Mouse (Mus musculus): Measurements from ENCODE around the gene Hs6st1. TPM values are rescaled to one million over a fixed set of nuclear protein-coding genes. Genes with fewer than 3 reads are reported as not detected.

Hs6st1 gene
- polyA plus RNA-seq, 1 experiment from 2014 or later: 26.1 TPM

- 95% methylated on average over 8 of the region's 8 CpGs for WGBS
- no peak for ATAC-seq (replicated peaks)
- Histone ChIP-seq H3K4me1 (peaks cover 17% of the 10 kb centered on the region), H3K36me3 (replicated peaks) (peaks cover 8% of the 10 kb centered on the region; the same call in 1 of the 2 replicates), H3K9ac (no peak overlapping the region), H3K4me2 (no peak overlapping the region), H3K27me3 (replicated peaks) (no peaks in the 10 kb centered on the region), H3K9me3 (no peaks in the 10 kb centered on the region), H3K27ac (no peak overlapping the region), H3K4me3 (no peak overlapping the region)
These were observed 25.5 kb downstream of the Hs6st1 start for GRCm38 (mm10) chr1:36093741-36094140.

- no peaks in the 10 kb centered on the region for H3K4me1 ChIP-seq
- no peak overlapping the region for H3K27ac ChIP-seq
- H3K4me2 ChIP-seq: no peak overlapping the region
- H3K36me3 ChIP-seq (replicated peaks): peaks cover 8% of the 10 kb centered on the region; the same call in 1 of the 2 replicates
- no peaks in the 10 kb centered on the region for H3K27me3 ChIP-seq (replicated peaks)
- H3K9ac ChIP-seq: no peak overlapping the region
- no peak for ATAC-seq (replicated peaks)
- H3K9me3 ChIP-seq: no peaks in the 10 kb centered on the region
- H3K4me3 ChIP-seq: no peak overlapping the region
- 85% methylated on average over 12 of the region's 12 CpGs for WGBS
These were observed 27.4 kb downstream of the Hs6st1 start for GRCm38 (mm10) chr1:36095423-36096272.

GRCm38 (mm10) chr1:36098432-36098831 is 30.2 kb downstream of the Hs6st1 start:
- H3K27ac ChIP-seq: no peak overlapping the region
- H3K4me2 ChIP-seq: no peak overlapping the region
- peaks cover 11% of the 10 kb centered on the region for H3K36me3 ChIP-seq (replicated peaks)
- H3K9me3 ChIP-seq: no peaks in the 10 kb centered on the region
- H3K4me1 ChIP-seq: no peaks in the 10 kb centered on the region
- no peak overlapping the region for H3K9ac ChIP-seq
- WGBS: 89% methylated on average over 4 of the region's 4 CpGs
- no peak overlapping the region for H3K4me3 ChIP-seq
- no peaks in the 10 kb centered on the region for H3K27me3 ChIP-seq (replicated peaks)
- ATAC-seq (replicated peaks): no peak

GRCm38 (mm10) chr1:36100371-36100770 is 32.2 kb downstream of the Hs6st1 start:
- H3K4me3 ChIP-seq: no peak overlapping the region
- no peaks in the 10 kb centered on the region for H3K9me3 ChIP-seq
- H3K27ac ChIP-seq: no peak overlapping the region
- H3K9ac ChIP-seq: no peak overlapping the region
- H3K27me3 ChIP-seq (replicated peaks): no peaks in the 10 kb centered on the region
- H3K36me3 ChIP-seq (replicated peaks): peaks cover 17% of the 10 kb centered on the region
- ATAC-seq (replicated peaks): no peak
- H3K4me1 ChIP-seq: no peaks in the 10 kb centered on the region
- no peak overlapping the region for H3K4me2 ChIP-seq
- 87% methylated on average over 3 of the region's 3 CpGs for WGBS

GRCm38 (mm10) chr1:36105917-36106706 is 37.9 kb downstream of the Hs6st1 start:
- no peak overlapping the region for H3K27ac ChIP-seq
- H3K4me1 ChIP-seq: no peaks in the 10 kb centered on the region
- no peak overlapping the region for H3K4me3 ChIP-seq
- H3K4me2 ChIP-seq: no peak overlapping the region
- no peaks in the 10 kb centered on the region for H3K27me3 ChIP-seq (replicated peaks)
- peaks cover 31% of the 10 kb centered on the region for H3K36me3 ChIP-seq (replicated peaks)
- no peak for ATAC-seq (replicated peaks)
- H3K9ac ChIP-seq: no peak overlapping the region
- H3K9me3 ChIP-seq: no peaks in the 10 kb centered on the region
- WGBS: 89% methylated on average over 11 of the region's 11 CpGs

GRCm38 (mm10) chr1:36109987-36110386 is 41.8 kb downstream of the Hs6st1 start:
- Histone ChIP-seq H3K36me3 (replicated peaks) (peaks cover 16% of the 10 kb centered on the region), H3K4me1 (no peaks in the 10 kb centered on the region), H3K27me3 (replicated peaks) (no peaks in the 10 kb centered on the region), H3K4me2 (no peak overlapping the region), H3K9ac (no peak overlapping the region), H3K4me3 (no peak overlapping the region), H3K27ac (no peak overlapping the region), H3K9me3 (no peaks in the 10 kb centered on the region)
- ATAC-seq (replicated peaks): no peak
- WGBS: 91% methylated on average over 4 of the region's 4 CpGs

- no peak for ATAC-seq (replicated peaks)
- H3K36me3 ChIP-seq (replicated peaks): 0 out of 2 replicates have a peak, but pooled peaks cover 3% of the 10 kb centered on the region
- H3K9me3 ChIP-seq: no peaks in the 10 kb centered on the region
- H3K9ac ChIP-seq: no peak overlapping the region
- no peak overlapping the region for H3K4me3 ChIP-seq
- 97% methylated on average over 3 of the region's 3 CpGs for WGBS
- H3K27me3 ChIP-seq (replicated peaks): no peaks in the 10 kb centered on the region
- no peak overlapping the region for H3K4me2 ChIP-seq
- H3K4me1 ChIP-seq: no peaks in the 10 kb centered on the region
- no peak overlapping the region for H3K27ac ChIP-seq
These were observed 44.5 kb downstream of the Hs6st1 start for GRCm38 (mm10) chr1:36112665-36113064.

- Histone ChIP-seq H3K27me3 (replicated peaks) (no peaks in the 10 kb centered on the region), H3K36me3 (replicated peaks) (no peaks in the 10 kb centered on the region), H3K27ac (no peak overlapping the region), H3K9me3 (no peaks in the 10 kb centered on the region), H3K4me2 (no peak overlapping the region), H3K4me3 (no peak overlapping the region), H3K9ac (no peak overlapping the region), H3K4me1 (no peaks in the 10 kb centered on the region)
- no peak for ATAC-seq (replicated peaks)
- WGBS: 93% methylated on average over 8 of the region's 8 CpGs
These were observed 45.5 kb downstream of the Hs6st1 start for GRCm38 (mm10) chr1:36113670-36114069.

GRCm38 (mm10) chr1:36114844-36115243 is 46.6 kb downstream of the Hs6st1 start:
- H3K9me3 ChIP-seq: no peaks in the 10 kb centered on the region
- H3K4me1 ChIP-seq: no peaks in the 10 kb centered on the region
- H3K4me3 ChIP-seq: no peak overlapping the region
- no peak for ATAC-seq (replicated peaks)
- no peak overlapping the region for H3K27ac ChIP-seq
- 76% methylated on average over 3 of the region's 3 CpGs for WGBS
- no peaks in the 10 kb centered on the region for H3K27me3 ChIP-seq (replicated peaks)
- no peak overlapping the region for H3K4me2 ChIP-seq
- H3K9ac ChIP-seq: no peak overlapping the region
- H3K36me3 ChIP-seq (replicated peaks): no peaks in the 10 kb centered on the region

GRCm38 (mm10) chr1:36116488-36116887 is 48.3 kb downstream of the Hs6st1 start:
- Histone ChIP-seq H3K27me3 (replicated peaks) (no peaks in the 10 kb centered on the region), H3K27ac (no peak overlapping the region), H3K4me1 (no peaks in the 10 kb centered on the region), H3K4me2 (no peak overlapping the region), H3K4me3 (no peak overlapping the region), H3K36me3 (replicated peaks) (no peaks in the 10 kb centered on the region), H3K9me3 (no peaks in the 10 kb centered on the region), H3K9ac (no peak overlapping the region)
- WGBS: 82% methylated on average over 5 of the region's 5 CpGs
- no peak for ATAC-seq (replicated peaks)

GRCm38 (mm10) chr1:36118061-36118685 is 50.0 kb downstream of the Hs6st1 start:
- 76% methylated on average over 9 of the region's 9 CpGs for WGBS
- Histone ChIP-seq H3K27me3 (replicated peaks) (no peaks in the 10 kb centered on the region), H3K36me3 (replicated peaks) (no peaks in the 10 kb centered on the region), H3K4me1 (no peaks in the 10 kb centered on the region), H3K4me2 (no peak overlapping the region), H3K27ac (no peak overlapping the region), H3K4me3 (no peak overlapping the region), H3K9me3 (no peaks in the 10 kb centered on the region), H3K9ac (no peak overlapping the region)
- ATAC-seq (replicated peaks): no peak

- Histone ChIP-seq H3K4me2 (no peak overlapping the region), H3K27ac (no peak overlapping the region)
These were observed 50.8 kb downstream of the Hs6st1 start for GRCm38 (mm10) chr1:36118958-36119357.

More at GRCm38 (mm10) chr1:36118958-36119357, 50.8 kb downstream of the Hs6st1 start:
- H3K4me1 ChIP-seq: no peaks in the 10 kb centered on the region
- no peak for ATAC-seq (replicated peaks)
- no peak overlapping the region for H3K9ac ChIP-seq
- H3K36me3 ChIP-seq (replicated peaks): no peaks in the 10 kb centered on the region
- H3K27me3 ChIP-seq (replicated peaks): no peaks in the 10 kb centered on the region
- WGBS: 85% methylated on average over 3 of the region's 3 CpGs
- no peaks in the 10 kb centered on the region for H3K9me3 ChIP-seq
- no peak overlapping the region for H3K4me3 ChIP-seq
